Mouse (Mus musculus) megakaryocyte, adult 5-6 weeks (primary cell): ENCODE results near the gene Ift22. TPM values are rescaled to one million over a fixed set of nuclear protein-coding genes. Genes with fewer than 3 reads are reported as not detected.
A peak's percentile ranks its signal among the peaks of the same experiment; 100 is the strongest.
"Not testable (repeated sequence)": the region's sequence is repeated elsewhere in the genome, so short reads cannot be mapped to it uniquely, and the experiment has no call there.

ENCODE experiments used
- ATAC-seq: 2 replicates; pipeline ENCODE4 v1.8.0; 2016; ENCODE audit warnings: mild to moderate bottlenecking, inconsistent platforms; ENCODE audit not compliant: poor library complexity, severe bottlenecking
- total RNA-seq, 2 experiments: library from RNA; stranded (forward) in 1 of 2; stranded (reverse) in 1 of 2; fragments of 153-499, 151-499 nt in 1 of 2; fragments of 221-1000, 200-1000 nt in 1 of 2; gene quantifications; 2 replicates each; pipeline versions ENCODE4 v1.2.3 to v1.2.4; 2015 to 2017

The Ift22 gene
- total RNA-seq, 2 experiments from 2014 or later, result 2.0 to 12.7 TPM

DNA sequence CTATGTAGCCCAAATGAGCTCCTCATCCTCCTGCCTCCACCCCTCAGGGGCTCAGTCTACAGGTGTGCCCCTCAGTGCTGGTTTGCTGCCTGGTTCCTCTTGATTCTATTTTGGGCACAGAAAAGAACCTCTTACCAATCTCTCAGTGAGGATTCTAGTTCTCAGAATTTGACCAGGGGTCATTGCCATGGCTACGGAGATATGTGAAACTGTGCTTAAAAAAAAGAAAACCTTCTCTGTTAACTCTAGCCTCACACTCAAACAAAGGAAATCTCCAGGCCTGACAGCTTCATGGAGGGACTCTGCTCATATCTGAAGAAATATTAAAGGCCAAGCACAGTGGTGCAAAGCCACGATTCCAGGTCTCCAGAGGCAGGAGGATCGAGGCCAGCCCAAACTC, 34.8 kb downstream of the Ift22 start:
- ATAC-seq, result no peak

DNA sequence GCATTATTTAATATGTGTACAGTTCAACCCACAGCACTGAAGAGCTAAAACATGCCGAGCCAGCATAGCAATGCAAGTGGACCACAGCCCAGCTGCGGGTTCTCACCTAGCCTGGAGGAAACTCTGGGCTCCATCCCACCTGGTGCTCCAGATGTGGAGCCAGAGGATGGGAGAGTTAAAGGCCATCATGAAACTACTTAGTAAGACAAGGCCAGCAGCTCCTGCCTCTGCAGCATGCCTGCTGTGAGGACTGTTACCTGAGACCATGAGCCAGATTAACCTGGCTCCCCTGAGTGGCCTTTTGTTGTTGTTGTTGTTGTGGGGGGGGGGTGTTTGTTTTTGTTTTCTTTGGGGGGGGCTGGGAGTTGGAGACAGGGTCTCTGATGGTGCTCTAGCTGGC, 35.4 kb downstream of the Ift22 start:
- ATAC-seq, result no peak

DNA sequence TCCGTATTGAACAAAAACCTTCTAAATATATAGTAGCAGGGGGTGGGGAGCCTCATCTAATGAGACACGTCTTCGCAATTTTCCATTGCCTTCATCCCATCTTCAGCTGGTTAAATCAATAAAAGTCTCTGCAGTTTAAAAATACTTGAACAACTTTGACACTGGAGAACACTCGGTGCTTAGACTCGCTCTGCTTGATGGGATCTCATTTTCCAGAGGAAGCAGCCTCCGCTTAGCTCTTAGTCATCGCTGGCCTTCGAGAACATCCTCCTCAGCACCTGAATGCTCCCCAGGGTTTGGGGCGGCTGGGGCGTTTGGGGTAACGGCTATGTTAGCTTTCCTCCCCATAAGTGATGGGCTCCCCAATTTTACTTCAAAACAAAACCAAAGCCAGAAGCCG, 37.1 kb downstream of the Ift22 start:
- ATAC-seq, result no peak

DNA sequence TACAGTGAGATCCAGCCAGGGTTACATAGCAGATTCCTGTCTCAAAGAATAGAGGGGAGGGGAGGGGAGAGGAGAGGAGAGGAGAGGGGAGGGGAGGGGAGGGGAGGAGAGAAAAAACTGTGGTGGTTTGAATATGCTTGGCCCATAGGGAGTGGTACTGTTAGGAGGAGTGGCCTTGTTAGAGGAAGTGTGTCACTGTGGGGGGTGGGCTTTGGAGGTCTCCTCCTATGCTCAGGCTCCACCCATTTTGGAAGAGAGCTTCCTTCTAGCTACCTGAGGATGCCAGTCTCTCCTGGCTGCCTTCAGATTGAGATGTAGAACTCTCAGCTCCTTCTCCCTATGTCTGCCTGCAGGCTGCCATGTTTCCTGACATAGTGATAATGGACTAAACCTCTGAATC, 39.9 kb downstream of the Ift22 start:
- ATAC-seq, result no peak

DNA sequence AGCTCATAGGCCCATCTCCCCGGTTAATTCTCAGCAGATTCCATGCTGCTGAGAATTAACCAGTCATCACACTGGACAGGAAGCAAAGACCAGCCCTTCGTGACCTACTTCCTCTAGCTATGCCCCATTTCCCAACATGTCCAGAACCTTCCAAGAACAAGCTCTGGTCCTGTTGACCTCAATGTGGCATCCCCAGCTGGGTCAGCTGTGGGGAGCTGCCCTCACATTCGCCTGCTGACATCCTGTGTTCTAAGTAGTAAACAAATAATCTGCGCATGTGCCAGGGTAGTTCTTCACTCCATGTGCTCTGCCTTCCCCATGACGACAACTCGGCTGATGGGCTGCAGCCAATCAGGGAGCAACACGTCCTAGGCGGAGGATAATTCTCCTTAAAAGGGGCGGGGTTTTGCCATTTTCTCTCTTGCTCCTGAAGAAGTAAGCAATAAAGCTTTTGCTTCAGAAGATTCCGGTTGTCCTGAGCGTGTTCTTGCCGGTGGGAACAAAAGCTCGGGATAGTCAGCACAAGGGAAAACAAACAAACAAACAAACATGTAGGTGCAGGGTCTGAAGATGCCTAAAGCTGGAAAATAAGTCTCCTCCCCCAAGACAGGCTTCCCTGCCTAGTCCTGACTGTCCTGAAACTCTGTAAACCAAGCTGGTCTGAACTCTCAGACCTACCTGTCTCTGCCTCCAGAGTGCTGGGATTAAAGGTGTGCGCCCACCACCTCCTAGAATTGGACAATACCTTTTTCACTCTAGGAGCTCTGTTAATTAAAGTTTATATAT, 41.8 kb downstream of the Ift22 start:
- ATAC-seq, result not testable (repeated sequence)

DNA sequence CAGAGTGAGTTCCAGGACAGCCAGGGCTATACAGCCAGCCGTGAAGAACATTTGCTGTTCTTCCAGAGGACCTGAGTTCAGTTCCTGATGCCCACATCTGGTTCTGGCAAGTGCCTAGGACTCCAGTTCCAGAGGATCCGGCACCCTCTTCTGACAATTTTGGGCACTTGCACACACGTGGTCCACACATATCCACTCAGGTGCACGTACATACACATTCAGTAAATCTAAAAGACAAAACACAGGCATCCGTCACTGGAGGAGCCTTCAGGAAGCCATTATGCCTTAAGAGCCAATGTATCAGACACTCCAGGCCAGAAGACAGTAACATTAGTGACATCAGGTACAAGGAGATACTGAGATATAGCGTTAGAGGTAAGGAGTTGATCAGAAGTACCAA, 42.6 kb downstream of the Ift22 start:
- ATAC-seq, result no peak

DNA sequence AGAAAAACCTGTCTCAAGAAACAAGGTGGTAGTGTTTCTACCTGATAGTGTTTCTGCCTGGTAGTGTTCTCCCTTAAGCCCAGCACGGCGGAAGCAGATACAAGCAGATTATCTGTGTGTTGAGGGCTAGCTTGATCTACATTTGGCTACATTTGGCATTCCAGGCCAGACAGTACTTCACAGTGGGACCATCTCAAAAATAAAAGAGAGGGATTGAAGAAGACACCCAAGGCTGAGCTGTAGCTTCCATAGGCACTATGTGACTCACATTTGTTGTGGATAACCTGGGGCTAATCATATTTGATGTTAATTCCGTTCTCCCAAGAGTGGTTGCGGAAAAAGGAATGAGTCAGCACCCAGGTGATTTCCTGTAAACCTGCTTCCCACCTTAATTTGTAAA, 44.2 kb downstream of the Ift22 start:
- ATAC-seq, result no peak

DNA sequence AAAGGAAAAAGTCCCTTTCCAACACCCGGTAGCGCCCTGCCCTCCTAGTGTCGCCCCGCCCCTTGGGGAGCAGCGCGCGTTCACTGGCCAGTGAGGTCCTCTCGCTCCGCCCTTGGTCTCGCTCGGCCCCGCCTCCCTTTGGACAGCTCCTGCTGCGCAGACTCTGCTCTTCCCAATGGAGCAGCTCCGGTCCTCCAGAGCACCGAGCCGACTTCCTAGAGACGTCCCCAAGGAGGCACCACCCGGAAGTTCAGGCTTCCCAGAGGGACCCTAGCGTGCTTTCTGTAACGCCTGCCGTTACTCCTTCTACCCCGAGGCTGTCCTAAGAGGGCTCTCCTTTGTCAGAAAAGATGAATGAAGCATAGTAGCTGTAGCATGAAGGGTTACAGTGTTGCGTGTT, 45.1 kb downstream of the Ift22 start, which contains the start of gene Fis1:
Gene Fis1 (plus strand): TSS at position 261 of the 400 bp plus-strand sequence.
- ATAC-seq, result peak; percentile 96

DNA sequence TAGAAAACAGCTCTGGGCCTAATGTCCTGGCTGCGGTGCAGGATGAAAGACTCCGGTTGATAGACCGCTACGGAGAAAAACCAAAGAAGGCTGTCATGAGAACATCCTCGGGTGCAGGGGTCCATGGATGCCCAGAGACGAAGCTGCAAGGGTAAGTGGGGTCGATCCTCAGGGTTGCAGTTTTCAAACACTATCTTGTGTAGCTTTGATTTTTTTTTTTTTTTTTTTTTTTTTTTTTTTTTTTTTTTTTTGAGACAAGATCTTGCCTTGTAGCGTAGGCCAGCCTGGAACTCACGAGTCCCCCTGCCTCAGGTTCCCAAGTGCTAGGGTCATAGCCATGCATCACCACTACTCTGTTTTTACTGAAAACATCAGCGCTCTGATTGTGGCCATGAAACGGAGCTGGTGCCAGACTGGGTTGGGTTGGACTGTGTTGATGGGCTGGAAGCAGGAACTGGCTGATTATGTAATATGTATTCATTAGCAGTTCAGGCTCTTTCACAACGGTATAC, 45.5 kb downstream of the Ift22 start:
- ATAC-seq, result peak; percentile 77

DNA sequence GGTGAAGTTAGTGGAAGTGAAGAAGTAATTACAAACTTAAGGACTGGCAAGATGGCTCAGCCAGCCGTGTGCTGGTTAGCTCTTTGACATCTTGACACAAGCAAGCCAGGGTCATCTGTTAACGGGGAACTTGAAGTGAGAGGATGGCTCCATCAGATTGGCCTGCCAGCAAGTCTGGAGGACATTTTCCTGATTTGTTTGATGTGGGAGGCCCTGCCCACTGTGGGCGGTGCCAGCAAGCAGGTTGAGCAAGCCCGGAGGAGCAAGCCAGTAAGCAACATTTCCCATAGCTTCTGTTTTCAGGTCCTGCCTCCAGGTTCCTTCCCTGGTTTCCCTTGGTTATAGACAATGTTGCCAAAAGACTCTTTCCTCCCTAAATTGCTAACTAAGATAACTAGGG, 47.7 kb downstream of the Ift22 start:
- no peak for ATAC-seq

DNA sequence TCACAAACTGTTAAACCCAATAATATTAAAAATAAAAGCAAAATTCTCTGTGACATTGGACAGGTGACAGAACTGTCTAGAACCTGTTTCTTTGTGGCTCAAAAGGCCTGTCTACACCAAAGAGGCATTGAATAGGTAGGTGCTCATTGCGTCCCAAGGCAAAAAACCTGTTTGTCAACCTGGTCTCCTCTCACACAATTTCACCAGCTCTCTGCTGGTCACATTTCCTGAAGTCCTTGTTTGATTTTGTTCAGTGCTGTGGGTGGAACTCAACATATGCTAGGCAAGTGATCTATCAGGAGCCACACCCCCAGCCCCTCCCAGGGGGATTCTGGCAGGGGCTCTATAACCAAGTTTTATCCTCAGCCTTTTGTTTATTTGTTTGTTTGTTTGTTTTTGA, 49.3 kb downstream of the Ift22 start:
- ATAC-seq, result no peak

DNA sequence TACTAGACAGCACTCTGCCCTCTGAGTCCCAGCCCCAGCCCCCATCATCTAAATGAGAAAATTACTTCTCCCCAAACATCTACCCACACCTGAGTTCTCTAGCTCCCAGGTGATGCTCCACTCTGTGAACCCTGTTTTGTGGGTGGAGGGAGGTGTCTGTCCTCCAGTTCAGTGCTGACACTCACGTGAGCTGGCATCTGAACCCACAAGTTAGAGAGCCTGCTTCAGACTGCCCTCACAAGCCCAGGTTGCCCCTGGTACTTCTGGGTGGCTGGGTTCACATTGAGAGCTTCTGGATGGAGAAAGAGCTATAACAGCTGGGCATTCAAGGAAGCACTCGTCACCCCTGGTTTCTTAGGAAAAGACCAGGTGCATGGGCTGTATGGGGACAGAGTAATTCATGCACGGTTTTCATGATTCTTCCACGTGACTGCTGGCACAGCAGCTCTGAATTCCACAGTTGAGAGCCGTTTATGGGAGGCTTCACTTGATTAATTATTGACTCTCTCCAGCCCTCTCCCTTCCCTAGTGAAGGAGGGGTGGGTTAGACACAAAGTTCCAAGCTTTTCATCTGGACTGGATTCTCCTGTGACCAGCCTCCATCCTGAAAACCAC, 51.1 kb downstream of the Ift22 start:
- no peak for ATAC-seq

DNA sequence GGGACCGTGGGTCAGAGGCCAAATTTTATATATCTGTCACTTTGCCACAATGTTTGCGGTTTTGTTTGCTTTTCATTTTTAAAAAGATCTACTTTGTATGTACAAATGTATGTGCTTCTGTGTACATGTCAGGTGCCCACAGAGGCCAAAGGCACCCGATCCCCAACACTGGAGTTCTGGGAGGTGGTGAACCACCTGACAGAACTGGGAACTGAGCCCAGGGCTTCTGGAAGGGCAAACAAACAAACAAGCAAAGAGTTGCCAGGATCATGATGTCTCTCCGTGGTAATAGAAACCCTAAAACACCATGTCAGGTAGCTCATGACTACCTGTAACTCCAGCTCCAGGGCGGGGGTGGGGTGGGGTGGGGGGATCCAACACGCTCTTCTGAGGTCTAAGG, 52.1 kb downstream of the Ift22 start:
- no peak for ATAC-seq

DNA sequence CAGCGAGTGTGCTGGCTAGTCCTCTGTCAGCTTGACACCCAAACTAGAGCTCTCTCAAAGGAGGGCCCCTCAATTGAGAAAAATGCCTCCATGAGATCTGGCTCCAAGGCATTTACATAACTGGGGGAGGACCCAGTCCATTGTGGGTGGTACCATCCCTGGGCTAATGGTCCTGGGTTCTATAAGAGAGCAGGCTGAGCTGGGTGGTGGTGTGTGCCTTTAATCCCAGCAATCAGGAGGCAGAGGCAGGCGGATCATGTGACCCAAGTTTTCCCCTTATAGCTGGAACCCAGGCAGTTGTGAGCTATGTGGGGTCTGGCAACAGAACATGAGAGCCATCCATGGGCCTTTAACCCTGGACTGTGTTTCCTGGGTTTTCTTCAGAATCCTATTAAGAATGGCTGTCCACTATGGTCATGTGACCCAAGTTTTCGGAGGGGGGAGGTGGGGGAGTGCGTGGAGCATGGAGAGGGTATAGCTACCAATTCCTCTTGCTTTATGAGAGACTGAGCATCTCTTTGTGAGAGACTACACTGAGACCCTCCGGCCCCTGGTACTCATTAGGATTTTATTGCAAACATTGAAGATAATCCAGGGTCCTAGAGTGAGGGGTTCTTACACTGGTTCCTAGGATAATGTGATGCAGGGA, 53.5 kb downstream of the Ift22 start:
- ATAC-seq, result peak; percentile 3; the same call in 1 of the 2 replicates

DNA sequence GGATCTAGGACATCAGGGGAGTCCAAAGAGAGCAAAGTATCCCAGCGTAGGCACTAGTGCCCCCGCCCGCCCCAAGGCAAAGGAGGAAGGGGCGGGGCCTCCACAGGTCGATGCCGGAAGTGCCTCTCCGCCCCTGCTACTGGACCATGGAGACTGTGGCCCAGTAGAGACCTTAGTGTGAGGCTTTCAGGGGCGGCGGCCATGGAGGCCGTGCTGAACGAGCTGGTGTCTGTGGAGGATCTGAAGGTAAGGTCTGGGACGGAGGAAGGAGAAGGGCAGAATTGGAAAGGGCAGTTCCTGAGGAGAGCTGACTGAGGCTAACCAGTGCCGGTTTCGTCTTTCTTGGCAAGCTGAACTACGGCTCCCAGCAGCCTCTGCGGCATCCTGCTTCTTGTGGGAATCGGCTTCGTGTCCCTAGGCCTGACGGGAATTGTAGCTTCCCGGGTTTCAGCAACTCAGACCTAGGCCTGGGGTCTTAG, 54.1 kb downstream of the Ift22 start:
- peak; percentile 95 for ATAC-seq

DNA sequence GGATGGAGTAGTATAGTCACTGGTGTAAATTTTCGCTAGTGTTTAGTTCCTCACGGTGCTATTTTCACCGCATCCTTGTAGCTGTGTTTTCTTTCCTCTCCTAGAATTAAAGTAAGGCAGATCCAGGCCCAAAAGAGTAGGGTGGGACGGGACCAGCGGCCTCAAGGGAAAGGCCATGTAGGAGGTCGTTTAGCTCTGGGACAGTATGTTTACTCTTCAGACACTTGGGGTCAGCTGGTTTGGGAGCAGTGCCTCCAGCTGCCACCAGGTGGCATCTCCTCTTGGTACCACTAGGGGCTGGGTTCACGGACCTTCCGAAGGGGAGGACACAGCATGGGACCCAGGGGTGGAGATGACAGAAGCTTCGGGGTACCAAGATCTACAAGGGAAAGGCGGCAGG, 54.6 kb downstream of the Ift22 start:
- peak; percentile 92 for ATAC-seq

DNA sequence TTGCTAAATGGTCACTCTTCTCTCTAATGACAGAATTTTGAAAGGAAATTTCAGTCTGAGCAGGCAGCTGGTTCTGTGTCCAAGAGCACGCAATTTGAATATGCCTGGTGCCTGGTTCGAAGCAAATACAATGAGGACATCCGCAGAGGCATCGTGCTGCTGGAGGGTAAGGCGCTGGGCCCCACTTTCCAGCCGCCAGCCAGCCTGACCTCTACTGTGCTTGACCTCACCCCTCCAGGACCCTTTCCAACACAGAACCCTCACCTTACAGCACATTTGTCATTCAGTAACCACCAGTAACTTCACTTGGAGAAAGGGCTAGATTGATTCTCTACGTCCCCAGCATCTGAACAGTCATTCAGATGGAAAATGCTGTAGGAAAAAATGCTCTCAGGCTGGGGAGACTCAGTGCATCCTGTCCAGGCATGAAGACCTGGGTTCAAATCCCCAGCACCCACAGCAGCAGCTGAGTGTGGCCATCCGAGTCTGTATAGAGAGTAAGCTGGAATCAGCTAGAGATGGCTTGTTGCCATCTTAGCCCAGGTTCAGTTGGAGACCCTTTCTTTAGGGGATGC, 55.1 kb downstream of the Ift22 start:
- no peak for ATAC-seq
